Mouse (Mus musculus) ovary, postnatal 10 days (tissue): Measurements from ENCODE around the gene Ttc29.

Experiments
- DNase-seq: peaks from one replicate; pipeline ENCODE4 v3.0.0; 2022; ENCODE audit warnings: low spot score

The Ttc29 gene

DNA sequence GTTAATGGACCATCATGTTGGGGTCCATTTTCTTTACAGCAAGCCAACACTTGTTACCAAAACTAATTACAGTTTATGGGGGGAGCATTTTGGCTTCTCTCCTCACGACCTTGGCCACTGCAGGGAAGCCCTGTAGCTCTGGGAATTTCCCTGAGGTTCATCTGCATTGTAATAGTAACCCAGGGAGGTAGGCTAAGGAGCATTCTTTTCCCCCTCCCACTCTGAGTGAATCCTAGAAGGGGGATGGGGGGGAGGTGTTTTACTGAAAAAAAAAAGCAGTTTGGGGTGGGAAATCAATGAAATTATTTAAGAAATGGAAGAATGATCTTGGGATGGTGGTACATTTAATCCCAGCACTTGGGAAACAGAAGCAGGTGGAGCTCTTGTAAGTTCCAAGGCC is 210.8 kb downstream of the Ttc29 start:
- DNase-seq = no peak

DNA sequence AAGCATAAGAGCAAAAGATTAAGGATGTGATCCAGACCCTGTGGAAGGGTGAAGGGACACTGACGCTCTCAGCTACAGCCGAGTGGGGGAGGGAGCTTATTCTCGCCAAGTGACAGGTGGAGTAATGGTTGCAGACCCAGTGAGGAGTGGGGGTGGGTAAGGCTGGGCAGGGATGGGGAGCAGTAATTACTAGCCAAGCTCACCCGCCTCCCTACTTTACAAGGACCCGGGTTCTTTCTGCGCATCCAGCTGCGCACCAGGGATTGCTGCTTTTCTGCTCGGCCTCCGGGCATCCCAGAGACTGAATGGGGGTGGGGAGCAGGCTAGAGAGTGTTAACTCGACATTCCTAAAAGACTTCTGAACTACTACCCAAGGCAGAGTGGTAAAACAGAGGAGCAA is 213.4 kb downstream of the Ttc29 start:
- DNase-seq = no peak

DNA sequence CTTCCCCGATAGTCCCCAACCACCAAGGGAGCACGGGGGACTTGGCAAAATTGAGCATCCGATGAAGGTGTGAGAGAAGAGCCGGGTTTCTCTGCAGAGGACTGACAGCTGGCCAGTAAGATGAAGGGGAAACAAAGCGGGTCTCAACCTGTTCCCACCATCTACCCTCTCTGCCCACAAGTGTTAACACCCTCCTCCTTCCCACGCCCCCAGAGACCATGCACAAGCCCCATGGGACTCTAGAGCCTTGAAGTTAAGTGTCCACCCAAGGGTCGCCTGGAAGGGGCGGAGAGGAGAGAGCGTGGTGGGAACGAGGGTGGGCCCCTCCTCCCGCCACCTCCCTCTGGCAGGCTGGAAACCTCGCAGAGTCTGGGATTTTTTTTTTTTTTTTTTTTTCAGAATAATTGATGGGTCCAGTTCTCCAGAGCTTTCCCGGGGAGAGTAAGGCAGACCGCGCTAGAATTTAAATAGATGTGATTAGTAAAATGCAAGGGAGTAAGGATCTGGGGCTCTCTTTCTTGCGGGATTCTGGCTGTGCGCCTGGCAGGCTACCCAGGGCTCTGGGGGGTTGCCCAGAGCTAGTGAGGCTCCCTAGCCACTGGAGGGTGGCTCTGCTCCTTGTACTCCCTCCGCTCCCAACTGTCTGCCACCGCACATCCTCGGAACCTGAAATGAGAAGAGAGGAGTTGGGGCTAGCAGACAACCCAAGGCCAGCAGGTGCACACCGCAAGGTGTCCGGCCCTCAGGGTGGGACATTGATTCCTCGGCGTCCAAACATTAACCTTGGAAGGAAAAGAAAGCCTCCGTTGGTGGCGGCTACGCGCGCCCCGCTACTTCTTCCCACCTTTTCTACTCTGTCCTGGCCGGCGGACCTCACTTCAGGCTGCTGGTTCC is 214.0 kb downstream of the Ttc29 start:
- no peak for DNase-seq

DNA sequence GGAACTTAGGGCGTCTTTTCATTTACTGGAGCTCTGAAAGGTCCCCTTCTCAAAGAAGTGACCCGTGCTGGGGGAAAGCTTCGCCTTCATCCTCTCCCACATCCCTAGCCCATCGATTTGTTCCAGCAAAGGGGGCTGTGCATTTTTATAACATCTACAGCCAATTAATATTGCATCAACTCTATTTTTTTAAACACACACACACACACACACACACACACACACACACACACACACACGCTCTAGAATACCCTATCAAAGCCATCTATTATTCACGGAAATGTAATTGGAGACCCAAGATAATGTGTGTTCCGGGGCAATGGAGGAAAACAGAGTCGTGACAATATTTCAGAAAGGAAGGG is 214.7 kb downstream of the Ttc29 start:
- DNase-seq = no peak

DNA sequence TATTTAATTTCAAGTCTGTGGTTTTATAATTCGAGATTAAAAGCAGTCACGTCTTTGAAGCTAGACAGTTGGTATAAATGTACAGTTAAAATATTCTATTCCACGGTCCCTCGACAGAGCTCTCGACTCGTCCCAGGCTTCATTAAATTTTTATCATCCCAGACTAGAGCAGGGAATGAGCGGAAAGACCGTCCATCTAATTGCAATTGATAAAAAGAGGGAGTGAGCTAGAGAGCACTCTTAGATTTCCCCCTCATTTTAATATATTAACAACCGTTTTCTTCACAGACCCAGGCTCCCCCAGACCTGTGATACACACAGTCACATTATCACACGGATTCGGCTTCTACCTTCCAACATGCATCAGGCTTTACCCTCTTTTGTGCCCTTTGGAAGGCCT is 215.1 kb downstream of the Ttc29 start:
- DNase-seq = no peak

DNA sequence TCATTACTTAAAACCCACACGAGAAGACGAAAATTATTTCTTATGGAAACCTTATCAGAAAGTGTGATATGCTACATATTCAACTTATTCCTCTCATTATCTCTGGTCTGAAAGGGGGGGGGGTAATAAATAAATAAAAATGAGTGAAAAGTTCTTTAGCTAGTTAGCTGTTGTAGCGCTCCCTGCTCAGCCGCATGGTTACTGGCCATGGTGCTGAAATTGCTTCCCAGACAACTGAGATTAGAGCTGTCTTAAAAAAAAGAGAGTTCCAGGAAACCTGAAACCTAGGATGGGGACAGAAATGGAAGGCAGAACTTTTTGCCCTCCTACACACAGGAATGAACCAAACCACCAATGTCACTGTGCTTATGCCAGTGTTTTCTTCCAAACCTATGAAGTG is 218.3 kb downstream of the Ttc29 start:
- no peak for DNase-seq

DNA sequence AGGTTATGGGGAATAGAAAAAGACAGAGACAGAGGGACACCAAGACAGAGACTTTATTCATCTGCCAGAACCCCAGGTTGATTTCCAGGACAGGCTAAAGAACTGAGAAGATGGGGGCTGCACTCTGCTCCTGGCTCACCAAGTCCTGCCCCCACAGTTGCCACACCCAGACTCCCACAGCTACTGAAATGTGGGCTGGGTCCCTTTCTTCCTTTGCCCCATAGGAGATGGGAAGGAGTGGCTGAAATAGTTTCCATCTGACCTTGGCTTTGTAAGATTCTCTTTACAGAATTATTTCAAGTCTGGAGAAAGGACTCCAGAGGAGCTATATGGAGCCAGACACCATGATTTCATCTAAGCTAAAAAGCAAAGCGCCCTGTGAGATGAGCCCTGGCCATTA is 219.4 kb downstream of the Ttc29 start:
- no peak for DNase-seq

DNA sequence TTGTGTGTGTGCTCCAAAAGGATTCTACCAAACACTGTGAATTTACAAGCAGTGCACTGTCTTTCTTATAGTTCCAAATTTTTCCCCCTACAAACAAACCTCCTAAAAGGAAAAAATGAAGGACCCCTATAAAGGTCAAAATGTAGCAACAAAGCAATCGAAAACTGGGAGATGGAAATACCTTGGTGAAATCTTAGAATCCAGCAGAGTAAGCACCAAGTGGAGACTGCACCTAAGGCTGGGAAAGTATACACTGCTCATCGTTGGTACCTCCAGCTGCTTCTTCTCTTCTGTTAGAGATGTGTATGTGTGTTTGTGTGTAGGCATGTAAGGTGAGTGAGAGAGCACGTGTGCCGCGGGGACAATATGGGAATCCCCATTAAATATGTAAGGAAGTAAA is 220.2 kb downstream of the Ttc29 start:
- no peak for DNase-seq

DNA sequence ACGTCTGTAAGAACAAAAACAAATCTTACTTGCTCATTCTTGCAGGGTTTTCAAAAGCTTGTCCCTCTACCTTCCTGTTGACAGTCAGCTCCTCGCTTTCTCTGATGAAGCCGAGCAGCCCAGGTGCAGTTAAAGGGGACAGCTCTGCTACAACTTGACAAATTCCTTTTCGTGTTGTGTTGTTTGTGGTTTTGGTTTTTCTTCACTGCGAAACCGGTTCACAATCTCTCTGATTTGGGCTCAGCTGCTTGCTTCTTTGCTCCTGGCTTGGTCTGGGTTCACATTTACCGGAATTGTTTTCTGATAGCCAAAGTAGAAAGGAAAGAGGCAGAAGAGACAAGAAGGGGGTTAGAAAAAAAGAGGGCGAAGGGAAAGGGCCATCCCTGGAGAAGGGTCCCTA is 221.2 kb downstream of the Ttc29 start:
- DNase-seq = no peak

DNA sequence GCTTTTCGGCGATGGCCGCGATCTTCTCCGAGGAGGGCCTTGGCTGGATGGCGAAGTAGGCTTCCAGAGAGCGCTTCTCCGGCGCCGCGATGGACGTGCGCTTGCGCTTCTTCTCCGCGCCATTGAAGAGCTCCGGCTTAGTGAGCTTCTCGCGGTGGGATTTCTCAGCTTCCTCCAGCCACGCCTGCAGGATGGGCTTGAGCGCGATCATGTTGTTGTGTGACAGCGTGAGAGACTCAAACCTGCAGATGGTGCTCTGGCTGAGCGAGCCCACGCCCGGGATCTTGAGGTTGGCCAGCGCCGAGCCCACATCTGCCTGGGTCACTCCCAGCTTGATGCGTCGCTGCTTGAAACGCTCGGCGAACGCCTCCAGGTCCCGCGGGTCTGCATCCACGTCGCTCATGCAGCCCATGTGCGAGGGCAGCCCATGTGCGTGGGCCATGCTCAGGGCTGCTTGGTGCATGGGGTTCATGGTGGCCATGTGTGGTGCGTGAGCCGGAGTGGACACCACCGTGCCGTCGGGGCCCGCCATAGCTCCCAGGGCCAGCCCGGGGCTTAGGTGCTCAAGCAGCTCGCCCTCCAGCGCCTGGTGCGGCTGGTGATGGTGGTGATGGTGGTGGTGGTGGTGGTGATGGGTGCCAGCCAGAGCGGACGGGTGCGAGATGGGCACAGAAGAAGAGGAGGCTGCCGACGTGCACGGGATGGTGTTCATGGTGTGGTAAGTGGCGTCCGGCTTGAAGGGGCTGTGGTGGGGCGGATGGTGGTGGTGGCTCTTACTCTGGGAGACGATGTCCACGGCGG is 221.9 kb downstream of the Ttc29 start:
- DNase-seq = no peak

DNA sequence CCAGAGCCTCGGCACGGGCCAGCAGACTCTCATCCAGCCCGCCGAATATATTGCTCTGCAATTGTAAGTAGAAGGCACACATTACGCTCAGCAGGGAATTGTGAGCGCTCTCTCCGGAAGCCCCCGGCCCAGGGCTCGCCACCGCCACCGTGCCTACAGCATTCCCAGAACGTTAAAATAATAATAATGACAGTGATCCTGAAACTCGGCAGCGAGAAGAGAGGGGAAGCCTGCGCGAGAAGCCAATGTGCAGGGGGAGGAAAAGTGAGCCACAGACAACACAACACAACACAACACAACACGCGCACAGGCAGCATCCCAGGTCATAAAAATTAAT is 222.5 kb downstream of the Ttc29 start:
- DNase-seq = no peak

DNA sequence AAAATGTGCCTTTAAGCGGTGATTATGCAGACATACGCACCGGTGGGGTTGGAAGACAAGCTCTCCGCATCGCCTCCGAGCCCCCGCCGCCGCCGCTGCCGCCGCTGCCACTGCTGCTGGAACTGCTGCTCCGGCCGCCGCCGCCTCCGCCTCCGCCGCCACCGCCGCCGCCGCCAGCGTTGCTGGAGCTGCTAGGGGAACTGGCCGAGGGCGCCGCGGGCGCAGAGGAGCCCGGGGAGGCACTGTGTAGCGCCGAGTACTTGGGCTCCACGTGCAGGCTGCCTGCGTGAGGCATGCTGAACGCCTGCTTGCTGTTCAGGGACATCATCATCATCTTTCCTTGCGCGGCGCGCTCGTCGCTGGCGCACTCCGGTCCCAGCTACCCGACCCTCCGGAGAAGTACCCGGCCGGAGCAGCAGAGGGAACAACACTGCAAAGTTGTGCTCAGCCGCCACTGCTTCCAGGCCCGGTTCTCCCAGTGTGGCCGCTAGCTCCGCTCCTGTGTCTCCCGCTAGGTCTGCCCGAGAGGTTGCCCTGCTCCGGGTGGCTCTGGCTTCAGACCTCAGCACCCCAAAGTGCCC is 223.1 kb downstream of the Ttc29 start, which contains the start of gene Pou4f2:
Gene Pou4f2, minus strand, starts transcription at position 575 of the 581 bp plus-strand sequence.
- no peak for DNase-seq

DNA sequence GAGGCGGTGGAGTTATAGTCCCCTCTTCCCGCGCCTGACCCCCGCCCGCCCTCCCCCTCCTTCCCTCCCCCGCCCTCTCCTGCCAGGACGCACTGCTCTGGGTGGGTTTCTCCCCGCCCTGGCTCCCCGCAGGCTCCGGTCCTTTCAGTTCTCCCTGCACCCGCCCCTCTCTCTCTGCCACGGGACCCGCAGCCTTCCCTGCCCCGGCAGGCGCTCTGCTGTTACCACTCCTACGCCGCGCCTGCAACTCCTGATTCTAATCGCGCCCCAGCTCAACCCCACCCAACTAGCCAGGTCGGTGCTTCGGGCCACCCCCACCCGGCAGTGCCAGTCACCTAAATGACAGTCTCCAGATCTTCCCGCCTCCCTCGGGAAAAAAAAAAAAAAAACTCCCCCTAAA is 223.6 kb downstream of the Ttc29 start:
- DNase-seq = no peak

DNA sequence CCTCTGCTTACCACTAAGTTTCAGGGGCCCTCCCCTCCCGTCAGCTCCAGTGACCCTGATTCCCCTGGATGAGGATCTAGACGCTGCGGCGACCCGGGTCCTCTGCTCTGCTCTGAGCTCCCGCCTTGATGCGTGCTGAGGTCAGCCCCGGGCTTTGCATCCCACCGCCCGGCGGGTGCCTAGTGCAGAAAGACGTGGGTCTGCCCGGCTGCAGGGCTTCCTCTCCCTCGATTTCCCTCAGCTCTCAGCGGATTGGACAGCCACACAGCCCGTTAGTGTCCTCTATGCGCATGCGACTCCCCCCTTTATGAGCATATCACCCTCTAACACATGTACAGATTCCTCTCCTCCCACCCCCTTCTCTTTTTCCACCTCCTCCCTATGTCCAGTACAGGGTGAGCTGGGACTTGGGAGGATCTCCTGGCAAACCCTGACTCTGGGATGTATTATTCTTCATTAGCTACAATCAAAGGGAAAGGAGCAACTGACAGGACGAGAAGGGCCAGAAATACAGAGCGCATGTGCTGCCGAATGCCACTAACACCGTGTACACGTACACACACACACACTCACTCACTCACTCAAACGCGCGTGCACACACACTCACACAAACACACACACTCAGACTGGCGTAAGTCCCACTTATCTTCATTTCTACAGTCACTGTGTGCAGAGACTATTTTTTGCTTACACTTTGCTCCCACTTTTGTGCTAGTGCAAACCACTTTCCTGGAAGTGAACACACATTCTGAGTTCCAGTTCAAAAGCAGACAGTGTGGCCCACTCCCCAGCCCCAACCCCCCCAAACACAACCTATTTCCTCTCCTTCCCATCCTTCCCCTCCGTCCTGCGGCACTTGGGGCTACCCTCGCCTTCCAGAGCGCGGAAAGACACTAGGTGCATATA is 224.3 kb downstream of the Ttc29 start:
- no peak for DNase-seq

DNA sequence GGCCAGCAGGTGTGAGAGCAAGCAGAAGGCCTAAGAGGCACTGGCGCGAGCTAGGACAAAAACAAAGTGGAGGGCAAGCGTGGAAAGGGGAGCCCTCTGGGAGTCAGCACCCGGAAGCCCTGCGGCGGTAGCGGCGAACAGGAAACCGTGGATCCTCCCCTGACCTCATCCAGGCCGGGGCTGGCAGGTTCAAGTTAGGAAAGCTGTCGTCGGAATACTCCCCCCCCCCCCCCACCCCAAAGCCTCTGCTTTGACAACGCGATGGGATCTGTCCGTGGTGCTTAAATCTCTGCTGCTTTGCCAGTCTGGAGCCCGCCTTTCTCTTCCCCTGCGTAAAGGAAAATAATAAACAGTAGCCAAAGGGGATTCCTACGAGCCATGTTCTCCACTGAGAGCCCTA is 225.0 kb downstream of the Ttc29 start:
- peak; percentile 28 for DNase-seq

DNA sequence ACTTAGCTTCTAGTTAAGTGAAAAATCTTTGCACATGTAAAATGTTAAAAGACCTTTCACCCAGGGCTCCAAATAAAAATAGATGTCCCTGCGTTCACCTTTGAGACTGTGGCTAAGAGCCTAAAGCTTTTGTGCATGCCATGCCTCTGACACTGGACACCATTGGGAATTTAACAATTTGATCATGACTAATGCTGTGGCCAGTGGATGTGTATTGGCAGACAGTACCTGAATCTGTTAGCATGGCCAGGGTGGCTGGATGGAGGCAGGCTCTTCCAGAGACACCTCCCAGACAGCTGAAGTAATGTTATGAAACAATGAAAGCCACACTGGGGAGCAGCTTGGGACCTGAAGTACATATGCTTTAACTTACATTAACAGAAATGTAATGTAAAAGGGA is 229.7 kb downstream of the Ttc29 start:
- no peak for DNase-seq
